Mouse (Mus musculus) olfactory bulb, adult 2 months (tissue): Measurements from ENCODE around the gene 4933427D14Rik.

Experiments
- CTCF ChIP-seq: fragments of 200-500 bp; IDR thresholded peaks from 2 replicates; pipeline ENCODE4 v1.5.1; 2012; ENCODE audit warnings: low read depth, mild to moderate bottlenecking, low read length, moderate library complexity; ENCODE audit not compliant: insufficient read depth
- POLR2A ChIP-seq: fragments of 200-500 bp; IDR thresholded peaks from 2 replicates; pipeline ENCODE4 v1.6.1; 2012; ENCODE audit warnings: mild to moderate bottlenecking, low read depth, low read length, moderate library complexity; ENCODE audit not compliant: insufficient read depth

DNA sequence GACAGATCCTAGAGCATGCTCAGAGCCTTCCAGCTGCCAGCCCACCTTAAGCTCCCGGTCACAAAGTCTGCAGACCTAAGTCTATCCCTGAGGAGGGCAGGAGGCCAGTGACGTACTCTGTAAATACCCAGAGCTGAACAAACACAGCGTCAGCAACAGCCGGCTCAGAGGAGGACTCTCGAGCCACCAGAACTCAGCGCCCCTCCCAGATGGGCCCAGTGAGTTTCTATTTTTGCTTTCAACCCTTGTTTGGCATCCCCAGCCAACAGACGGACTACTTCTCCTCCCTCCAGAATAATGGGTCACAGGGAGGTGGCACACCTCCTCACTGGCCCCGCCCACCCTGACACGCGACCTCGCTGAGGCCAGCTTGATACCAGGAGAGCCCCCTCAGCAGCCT lies 77.2 kb downstream of the 4933427D14Rik start:
- TF ChIP-seq POLR2A (no peak), CTCF (no peak)
